Mouse (Mus musculus): ENCODE measurements around the gene Hyal3. TPM values are rescaled to one million over a fixed set of nuclear protein-coding genes. Genes with fewer than 3 reads are reported as not detected.

Hyal3 gene
- polyA plus RNA-seq (2015; fragmentation: Nextera tagmentation; extraction: Ambion mirVana): 1.3 and 2.1 TPM in 2 replicates

DNA sequence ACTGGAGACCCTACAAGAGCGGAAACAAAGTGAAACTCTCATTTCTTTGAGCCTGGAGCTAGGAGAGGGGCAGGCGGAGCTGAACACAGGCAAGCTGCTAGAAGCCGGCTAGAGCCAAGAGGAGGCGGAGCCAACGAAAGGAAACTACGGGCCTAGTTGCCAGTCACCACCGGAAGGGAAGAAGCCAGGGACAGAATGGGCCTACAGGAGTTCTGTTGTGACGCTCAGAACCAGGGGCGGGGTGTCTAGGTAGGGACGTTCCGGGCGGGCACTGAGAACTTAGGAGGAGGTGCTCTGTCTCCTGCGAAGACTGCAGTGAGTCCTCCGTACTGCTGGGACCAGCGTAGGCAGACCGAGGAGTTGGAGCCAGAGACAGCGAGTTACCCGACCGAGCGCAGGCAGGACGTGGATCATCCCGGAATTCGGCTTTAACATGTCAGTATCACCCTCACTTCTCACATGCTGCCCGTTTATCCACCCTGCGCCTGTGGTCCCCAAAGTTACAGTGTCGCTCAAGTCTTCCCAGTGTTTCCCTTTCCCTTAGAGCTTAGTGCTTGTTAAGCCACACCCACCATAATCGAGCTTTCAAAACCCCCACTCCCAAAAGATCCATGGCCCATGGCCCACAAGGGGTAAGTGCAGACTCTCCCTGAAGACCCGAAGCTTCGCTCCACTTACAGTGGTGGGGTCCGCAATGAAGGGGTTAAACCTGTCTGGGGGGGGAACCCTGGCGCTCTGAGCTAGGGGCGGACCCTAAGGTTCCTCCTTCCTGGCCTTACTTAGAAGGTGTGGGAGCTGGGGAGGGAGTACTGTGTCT, at the start of gene Hyal3:
Gene Hyal3 (plus strand): TSS at position 318 of the 817 bp plus-strand sequence.
- no peaks in the 10 kb centered on the region for H3K9me3 ChIP-seq
- WGBS: under 1% methylated on average over 32 of the region's 32 CpGs
- H3K4me3 ChIP-seq: peak within 1 kb of the TSS; percentile 71
- peak within 1 kb of the TSS; percentile 90 for H3K27ac ChIP-seq (replicated peaks)
- no peaks in the 10 kb centered on the region for H3K36me3 ChIP-seq
- H3K27me3 ChIP-seq: no peaks in the 10 kb centered on the region
- ATAC-seq (replicated peaks): peak; percentile 84
- H3K4me1 ChIP-seq: peaks cover 39% of the 10 kb centered on the region
- peak within 1 kb of the TSS; percentile 81 for H3K4me2 ChIP-seq (replicated peaks)
- peak within 1 kb of the TSS; percentile 81 for H3K9ac ChIP-seq (replicated peaks)

DNA sequence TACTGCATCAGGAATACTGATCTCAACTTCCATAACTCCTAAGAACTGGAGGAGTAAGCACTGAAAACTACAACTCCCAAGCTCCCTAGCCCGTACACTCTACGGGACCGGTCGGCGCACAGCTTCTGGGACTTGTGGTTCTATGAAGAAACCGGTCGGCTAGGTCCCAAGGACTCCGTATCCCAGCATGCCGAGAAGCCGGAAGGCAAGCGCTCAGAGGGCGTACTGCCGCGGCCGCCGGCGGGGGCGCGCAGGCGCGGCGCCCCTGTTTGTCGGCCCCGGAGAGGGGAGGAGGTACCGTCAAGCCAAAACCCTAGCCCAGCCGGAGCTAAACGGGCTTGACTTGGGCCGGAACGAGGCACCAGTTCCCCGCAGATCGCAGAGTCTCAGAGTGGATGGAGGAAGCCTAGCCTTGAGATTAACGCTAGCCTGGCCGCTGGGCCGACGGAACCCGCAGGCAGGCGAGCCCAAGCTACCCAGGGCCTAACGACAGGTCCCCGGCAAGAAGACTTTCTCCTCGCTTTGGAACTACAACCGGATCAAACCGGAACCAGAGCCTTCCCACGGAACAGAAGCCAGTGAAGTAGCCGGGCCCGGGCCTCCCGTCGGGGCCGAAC, 46.7 kb upstream of the Hyal3 start, which contains the start of gene Tmem115:
Gene Tmem115 (plus strand): TSS at position 155 of the 617 bp plus-strand sequence.
- peak within 1 kb of the TSS; percentile 97 for H3K4me2 ChIP-seq (replicated peaks)
- H3K9ac ChIP-seq (replicated peaks): peak within 1 kb of the TSS; percentile 81
- under 1% methylated on average over 48 of the region's 48 CpGs for WGBS
- peak within 1 kb of the TSS; percentile 67 for H3K27ac ChIP-seq (replicated peaks)
- H3K4me1 ChIP-seq: peaks cover 34% of the 10 kb centered on the region
- H3K36me3 ChIP-seq: peaks cover 15% of the 10 kb centered on the region
- peak; percentile 99 for ATAC-seq (replicated peaks)
- H3K9me3 ChIP-seq: no peaks in the 10 kb centered on the region
- H3K27me3 ChIP-seq: no peaks in the 10 kb centered on the region
- peak within 1 kb of the TSS; percentile 65 for H3K4me3 ChIP-seq

DNA sequence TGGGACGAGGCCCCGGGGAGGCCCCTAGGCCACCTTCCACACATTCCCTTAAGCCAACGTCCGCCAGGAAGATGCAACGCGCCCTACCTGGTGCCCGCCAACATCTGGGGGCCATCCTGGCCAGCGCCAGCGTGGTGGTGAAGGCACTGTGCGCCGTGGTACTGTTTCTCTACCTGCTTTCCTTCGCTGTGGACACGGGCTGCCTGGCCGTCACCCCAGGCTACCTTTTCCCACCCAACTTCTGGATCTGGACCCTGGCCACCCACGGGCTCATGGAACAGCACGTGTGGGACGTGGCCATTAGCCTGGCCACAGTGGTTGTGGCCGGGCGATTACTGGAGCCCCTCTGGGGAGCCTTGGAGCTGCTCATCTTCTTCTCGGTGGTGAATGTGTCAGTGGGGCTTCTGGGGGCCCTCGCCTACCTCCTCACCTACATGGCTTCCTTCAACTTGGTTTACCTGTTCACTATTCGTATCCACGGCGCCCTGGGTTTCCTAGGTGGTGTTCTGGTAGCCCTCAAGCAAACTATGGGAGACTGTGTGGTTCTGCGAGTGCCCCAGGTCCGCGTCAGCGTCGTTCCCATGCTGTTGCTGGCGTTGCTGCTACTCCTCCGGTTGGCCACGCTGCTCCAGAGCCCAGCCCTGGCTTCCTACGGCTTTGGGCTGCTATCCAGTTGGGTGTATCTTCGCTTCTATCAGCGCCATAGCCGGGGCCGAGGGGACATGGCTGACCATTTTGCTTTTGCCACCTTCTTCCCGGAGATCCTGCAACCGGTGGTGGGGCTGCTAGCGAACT, 46.0 kb upstream of the Hyal3 start:
- WGBS: under 1% methylated on average over 40 of the region's 40 CpGs

DNA sequence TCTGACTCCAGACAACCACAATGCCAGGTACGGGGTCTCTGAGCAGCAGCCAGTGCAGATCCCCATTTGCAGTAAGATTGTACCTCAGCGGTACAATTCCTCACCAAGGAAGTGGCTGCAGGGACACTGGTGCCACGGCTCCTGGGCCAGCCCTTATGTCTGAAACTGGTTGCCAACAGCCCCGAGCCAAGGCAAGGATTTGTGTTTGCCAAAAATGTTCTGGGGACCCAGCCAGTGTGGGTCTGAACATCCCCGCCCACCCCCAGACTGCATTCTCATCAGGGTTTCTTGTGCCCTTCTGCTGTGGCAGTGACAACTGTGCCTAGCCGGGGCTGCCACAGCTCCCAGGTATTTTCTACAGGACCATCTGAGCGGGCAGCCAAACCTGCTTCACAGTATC, 42.4 kb upstream of the Hyal3 start:
- WGBS: 79% methylated on average over 7 of the region's 7 CpGs
- no peaks in the 10 kb centered on the region for H3K9me3 ChIP-seq
- no peaks in the 10 kb centered on the region for H3K27me3 ChIP-seq
- peaks cover 53% of the 10 kb centered on the region for H3K4me1 ChIP-seq
- no peak overlapping the region for H3K27ac ChIP-seq (replicated peaks)
- H3K4me2 ChIP-seq (replicated peaks): no peak overlapping the region
- no peak overlapping the region for H3K9ac ChIP-seq (replicated peaks)
- ATAC-seq (replicated peaks): no peak
- no peak overlapping the region for H3K4me3 ChIP-seq
- H3K36me3 ChIP-seq: peaks cover 29% of the 10 kb centered on the region

More for the DNA sequence above, 46.0 kb upstream of the Hyal3 start:
- Histone ChIP-seq H3K27ac (replicated peaks) (peak overlapping the region; percentile 67), H3K9me3 (no peaks in the 10 kb centered on the region), H3K36me3 (peaks cover 22% of the 10 kb centered on the region), H3K27me3 (no peaks in the 10 kb centered on the region), H3K4me3 (peak overlapping the region; percentile 65), H3K9ac (replicated peaks) (peak overlapping the region; percentile 81), H3K4me2 (replicated peaks) (peak overlapping the region; percentile 97), H3K4me1 (peaks cover 34% of the 10 kb centered on the region)
- ATAC-seq (replicated peaks): no peak

DNA sequence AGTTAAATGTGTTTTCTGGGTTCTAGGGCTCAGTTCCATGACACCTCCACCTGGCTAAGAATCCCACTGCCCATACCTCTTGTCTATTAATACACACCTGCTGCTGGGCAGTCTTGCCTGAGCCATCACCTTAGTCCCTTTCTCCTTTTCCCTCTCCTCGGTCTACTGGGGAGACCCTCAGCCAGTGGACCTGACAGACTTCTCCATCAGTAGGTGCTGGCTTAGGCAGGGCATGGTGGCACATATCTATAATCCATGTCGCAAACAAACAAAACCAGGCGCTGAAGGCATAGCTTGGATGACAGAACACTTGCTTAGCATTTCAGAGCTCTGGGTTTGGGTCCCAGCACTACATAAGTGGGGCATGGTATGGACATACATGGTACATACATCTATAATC, 41.9 kb upstream of the Hyal3 start:
- no peak overlapping the region for H3K4me2 ChIP-seq (replicated peaks)
- no peaks in the 10 kb centered on the region for H3K9me3 ChIP-seq
- ATAC-seq (replicated peaks): no peak
- no peak overlapping the region for H3K4me3 ChIP-seq
- peaks cover 32% of the 10 kb centered on the region for H3K36me3 ChIP-seq
- 94% methylated on average over 3 of the region's 3 CpGs for WGBS
- no peak overlapping the region for H3K27ac ChIP-seq (replicated peaks)
- H3K9ac ChIP-seq (replicated peaks): no peak overlapping the region
- peaks cover 53% of the 10 kb centered on the region for H3K4me1 ChIP-seq
- H3K27me3 ChIP-seq: no peaks in the 10 kb centered on the region

DNA sequence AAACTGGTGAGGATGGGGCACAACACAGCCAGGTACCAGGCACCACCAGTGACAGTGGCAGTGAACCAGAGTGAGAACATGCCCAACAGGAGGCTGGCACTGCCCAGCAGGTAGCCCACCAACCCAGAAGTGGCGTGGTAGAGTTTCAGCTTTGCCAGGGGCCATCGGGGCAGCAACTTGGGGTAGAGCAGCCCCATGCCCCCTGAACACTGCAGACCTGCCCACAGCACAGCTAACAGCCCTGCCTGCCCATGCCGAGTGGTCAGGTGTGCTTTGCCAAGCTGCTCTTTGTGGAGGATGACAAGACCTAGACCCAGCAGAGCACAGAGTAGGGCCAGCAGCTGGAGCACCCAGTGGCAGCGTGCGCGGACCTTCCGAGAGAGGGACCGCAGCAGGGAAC, 40.7 kb upstream of the Hyal3 start:
- H3K4me1 ChIP-seq: peaks cover 50% of the 10 kb centered on the region
- H3K4me3 ChIP-seq: no peak overlapping the region

DNA sequence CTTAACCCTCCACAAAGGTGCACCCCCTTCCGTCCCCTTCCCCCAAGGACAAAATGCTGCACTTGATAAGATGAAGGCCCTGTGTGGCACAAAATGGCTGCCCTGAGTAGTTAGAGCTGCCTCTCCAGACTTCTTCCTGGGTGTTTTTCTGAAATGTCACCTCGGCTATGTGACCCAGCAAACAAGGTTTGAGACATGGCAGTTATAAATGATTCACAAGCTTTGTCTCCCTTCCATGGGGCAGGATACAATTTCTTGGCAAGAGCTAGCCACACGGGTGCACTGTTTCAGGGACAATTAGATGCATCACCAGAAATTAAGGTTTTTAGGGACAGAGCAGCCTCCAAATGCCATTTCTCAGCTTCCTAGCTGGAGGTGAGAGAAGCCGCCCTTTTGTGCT, 40.2 kb upstream of the Hyal3 start:
- H3K4me2 ChIP-seq (replicated peaks): peak overlapping the region; percentile 77; the same call in 1 of the 2 replicates

More for the DNA sequence above, 40.7 kb upstream of the Hyal3 start:
- WGBS: 93% methylated on average over 8 of the region's 8 CpGs
- Histone ChIP-seq H3K27me3 (no peaks in the 10 kb centered on the region), H3K9ac (replicated peaks) (no peak overlapping the region), H3K4me2 (replicated peaks) (no peak overlapping the region), H3K9me3 (no peaks in the 10 kb centered on the region), H3K36me3 (peaks cover 44% of the 10 kb centered on the region), H3K27ac (replicated peaks) (no peak overlapping the region)
- ATAC-seq (replicated peaks): no peak

DNA sequence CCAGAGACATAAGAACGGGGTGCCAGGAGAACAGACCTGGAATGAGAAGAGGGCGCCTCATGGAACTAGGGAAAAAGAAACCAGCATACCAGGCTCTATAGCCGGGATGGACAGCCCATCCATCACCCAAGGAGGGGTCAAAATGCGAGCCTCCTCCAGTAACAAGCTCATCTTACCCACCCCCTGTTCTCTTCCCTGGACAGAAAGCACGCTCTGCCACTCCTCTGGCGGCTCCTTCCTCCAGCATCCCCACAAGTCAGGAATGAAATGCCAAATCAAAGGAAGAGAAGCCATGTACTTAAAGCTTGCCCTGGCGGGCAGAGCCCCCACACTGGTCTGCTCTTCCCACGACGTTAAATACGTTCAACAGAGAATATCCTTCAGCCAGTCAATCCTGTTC, 39.6 kb upstream of the Hyal3 start:
- Histone ChIP-seq H3K36me3 (peaks cover 46% of the 10 kb centered on the region), H3K9ac (replicated peaks) (peak overlapping the region; percentile 65), H3K27ac (replicated peaks) (no peak overlapping the region; the same call in 1 of the 2 replicates), H3K4me1 (peaks cover 46% of the 10 kb centered on the region), H3K4me3 (peak overlapping the region; percentile 89), H3K4me2 (replicated peaks) (peak overlapping the region; percentile 77), H3K27me3 (no peaks in the 10 kb centered on the region), H3K9me3 (no peaks in the 10 kb centered on the region)
- ATAC-seq (replicated peaks): no peak
- WGBS: 35% methylated on average over 10 of the region's 10 CpGs

More for the DNA sequence above, 40.2 kb upstream of the Hyal3 start:
- 79% methylated on average over 4 of the region's 4 CpGs for WGBS
- Histone ChIP-seq H3K9ac (replicated peaks) (no peak overlapping the region; the same call in 1 of the 2 replicates), H3K4me3 (0 out of 2 replicates have a peak overlapping the region, but pooled peaks have one; percentile 89), H3K27me3 (no peaks in the 10 kb centered on the region), H3K9me3 (no peaks in the 10 kb centered on the region), H3K4me1 (peaks cover 48% of the 10 kb centered on the region), H3K27ac (replicated peaks) (no peak overlapping the region), H3K36me3 (peaks cover 46% of the 10 kb centered on the region)
- no peak for ATAC-seq (replicated peaks)

DNA sequence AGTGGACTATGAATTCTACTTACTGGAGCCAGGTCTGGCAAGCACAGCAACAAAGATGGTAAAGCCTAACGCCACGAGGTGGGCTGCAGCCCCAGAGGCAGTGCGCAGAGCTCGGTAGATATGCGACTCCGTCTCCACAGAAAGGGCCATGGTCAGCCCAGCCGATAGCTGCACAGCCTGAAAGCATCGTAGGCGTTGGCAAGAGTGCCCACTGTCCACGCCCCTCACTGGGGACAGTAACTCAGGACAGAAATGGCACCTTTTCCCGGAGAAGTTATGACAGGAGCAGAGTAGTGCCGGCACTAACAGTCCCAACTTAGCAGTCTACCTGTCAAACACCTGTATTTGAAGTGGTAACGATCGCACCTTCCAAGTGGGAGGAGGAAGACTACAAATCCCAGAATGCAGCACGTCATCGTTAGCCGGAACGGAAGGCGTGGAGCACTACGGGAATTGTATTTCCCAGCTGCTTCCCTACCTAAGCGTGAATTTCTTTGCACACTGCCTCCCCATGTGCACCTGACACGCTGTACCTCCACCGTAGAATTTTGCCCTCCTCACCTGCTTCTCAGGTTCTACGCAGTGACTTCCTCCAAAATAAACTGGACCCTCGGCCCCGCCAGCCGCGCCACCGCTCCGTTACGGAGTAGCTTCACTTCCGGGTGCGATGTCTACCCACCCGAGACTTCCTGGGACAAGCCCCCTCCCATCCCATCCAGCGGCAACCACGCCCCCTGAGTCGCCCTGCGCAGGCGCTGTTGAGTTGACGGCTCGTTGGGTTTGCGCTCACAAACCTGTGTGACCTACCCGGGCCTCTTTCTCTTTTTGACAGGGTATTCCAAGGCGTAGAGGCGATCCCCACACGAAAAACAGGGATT, 38.9 kb upstream of the Hyal3 start, which contains the start of the genes Cyb561d2 and Nprl2:
Gene Cyb561d2 (minus strand): TSS at position 720 of the 878 bp plus-strand sequence.
Gene Nprl2 (plus strand): TSS at position 753 of the 878 bp plus-strand sequence.
- Histone ChIP-seq H3K9ac (replicated peaks) (peak within 1 kb of the TSS; percentile 65), H3K4me1 (peaks cover 46% of the 10 kb centered on the region), H3K27ac (replicated peaks) (peak within 1 kb of the TSS; percentile 66), H3K36me3 (peaks cover 46% of the 10 kb centered on the region), H3K27me3 (no peaks in the 10 kb centered on the region), H3K9me3 (no peaks in the 10 kb centered on the region), H3K4me3 (peak within 1 kb of the TSS; percentile 89), H3K4me2 (replicated peaks) (peak within 1 kb of the TSS; percentile 77)
- under 1% methylated on average over 46 of the region's 46 CpGs for WGBS
- peak; percentile 89 for ATAC-seq (replicated peaks)

DNA sequence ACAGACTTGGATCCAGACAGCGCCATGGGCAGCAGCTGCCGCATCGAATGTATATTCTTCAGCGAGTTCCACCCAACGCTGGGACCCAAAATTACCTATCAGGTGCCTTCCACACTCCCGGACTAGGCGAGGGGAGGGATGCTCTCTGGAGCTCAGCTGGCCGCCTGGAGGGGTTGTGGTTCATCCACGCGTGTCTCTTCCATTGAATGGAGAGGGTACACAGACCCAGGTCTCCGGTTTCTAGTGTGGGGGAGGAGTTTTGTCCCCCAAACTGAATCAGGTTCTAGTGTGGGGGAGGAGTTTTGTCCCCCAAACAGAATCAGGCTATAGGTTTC, 38.3 kb upstream of the Hyal3 start:
- Histone ChIP-seq H3K36me3 (peaks cover 46% of the 10 kb centered on the region), H3K4me1 (peaks cover 46% of the 10 kb centered on the region), H3K9ac (replicated peaks) (peak overlapping the region; percentile 65), H3K4me2 (replicated peaks) (peak overlapping the region; percentile 77), H3K27ac (replicated peaks) (peak overlapping the region; percentile 66), H3K9me3 (no peaks in the 10 kb centered on the region), H3K4me3 (peak overlapping the region; percentile 89), H3K27me3 (no peaks in the 10 kb centered on the region)
- WGBS: under 1% methylated on average over 11 of the region's 11 CpGs
- peak; percentile 11; the same call in 1 of the 2 replicates for ATAC-seq (replicated peaks)

DNA sequence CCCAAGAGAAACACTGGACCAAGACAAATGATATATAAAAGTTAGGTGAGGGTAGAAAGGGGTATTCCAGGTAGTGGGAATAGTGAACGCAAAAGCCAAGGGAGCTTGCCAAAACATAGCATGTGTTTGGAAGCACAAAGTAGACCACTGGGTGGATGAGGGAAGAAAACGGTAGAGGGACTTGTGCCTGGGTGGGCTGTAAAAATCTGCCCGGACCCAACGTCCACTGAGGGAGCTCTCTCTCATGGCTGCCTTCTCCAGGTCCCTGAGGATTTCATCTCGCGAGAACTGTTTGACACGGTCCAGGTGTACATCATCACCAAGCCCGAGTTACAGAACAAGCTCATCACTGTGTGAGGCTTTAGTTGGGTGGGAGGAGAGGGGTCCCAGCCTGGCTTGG, 37.9 kb upstream of the Hyal3 start:
- WGBS: 46% methylated on average over 8 of the region's 8 CpGs
- no peak for ATAC-seq (replicated peaks)
- Histone ChIP-seq H3K9ac (replicated peaks) (peak overlapping the region; percentile 65; the same call in 1 of the 2 replicates), H3K27me3 (no peaks in the 10 kb centered on the region), H3K4me3 (peak overlapping the region; percentile 89), H3K27ac (replicated peaks) (no peak overlapping the region), H3K4me2 (replicated peaks) (peak overlapping the region; percentile 77), H3K9me3 (no peaks in the 10 kb centered on the region), H3K4me1 (peaks cover 46% of the 10 kb centered on the region), H3K36me3 (peaks cover 44% of the 10 kb centered on the region)
